Mouse (Mus musculus) CH12.LX (cell line): ENCODE data around the gene Zfp248.

Experiments used
- CTCF ChIP-seq, 2 experiments: IDR thresholded peaks in 1 of 2; conservative IDR thresholded peaks in 1 of 2; 2 replicates each; pipeline ENCODE4 v1.5.1; 2011 to 2012; ENCODE audit warnings: low read depth in 2 of 2, low read length in 2 of 2, improper control_type of control experiment in 1 of 2, inconsistent platforms in 1 of 2, mild to moderate bottlenecking in 1 of 2, moderate library complexity in 1 of 2
- ELF1 ChIP-seq: IDR thresholded peaks from 2 replicates; pipeline ENCODE4 v1.6.1; 2014; ENCODE audit warnings: low read depth, mild to moderate bottlenecking, inconsistent platforms, low read length, improper control_type of control experiment
- MAFK ChIP-seq: IDR thresholded peaks from 2 replicates; pipeline ENCODE4 v1.6.1; 2011; ENCODE audit warnings: low read length, improper control_type of control experiment; ENCODE audit not compliant: insufficient replicate concordance
- MYC ChIP-seq: IDR thresholded peaks from 2 replicates; pipeline ENCODE4 v1.6.1; 2011; ENCODE audit warnings: low read depth, mild to moderate bottlenecking, improper control_type of control experiment, low read length
- POLR2A ChIP-seq: IDR thresholded peaks from 2 replicates; pipeline ENCODE4 v1.6.1; 2011; ENCODE audit warnings: low read depth, mild to moderate bottlenecking, improper control_type of control experiment, low read length
- POLR2AphosphoS2 ChIP-seq: IDR thresholded peaks from 2 replicates; pipeline ENCODE4 v1.6.1; 2011; ENCODE audit warnings: low read depth, low read length, improper control_type of control experiment

GRCm38 (mm10) chr6:118390746-118391145 lies 64.6 kb downstream of the Zfp248 start:
- TF ChIP-seq POLR2A (no peak), CTCF (conservative IDR thresholded peaks at IDR 0.05 in 1 of 2, IDR thresholded peaks at IDR 0.05 in 1 of 2; ENCODE audit: low read depth in 2 of 2, low read length in 2 of 2) (no peak), ELF1 (no peak), POLR2AphosphoS2 (no peak), MYC (no peak), MAFK (no peak)
